Mouse (Mus musculus) hindbrain, embryonic 10.5 days (tissue): ENCODE results near the gene Card11. TPM values are rescaled to one million over a fixed set of nuclear protein-coding genes. Genes with fewer than 3 reads are reported as not detected.

Experiments used
- DNase-seq: peaks from one replicate; pipeline ENCODE4 v3.0.0-alpha.2; 2017; ENCODE audit warnings: low spot score
- H3K27ac ChIP-seq: fragments of 300-500 bp; sonication (generic); 2 replicates; pipeline ENCODE4 v1.5.1; 2016; ENCODE audit warnings: mild to moderate bottlenecking, moderate library complexity
- H3K27me3 ChIP-seq: fragments of 300-500 bp; sonication (generic); 2 replicates; pipeline ENCODE4 v1.6.1; 2016; ENCODE audit warnings: mild to moderate bottlenecking; ENCODE audit not compliant: poor library complexity, insufficient read depth, severe bottlenecking
- H3K36me3 ChIP-seq: fragments of 300-500 bp; sonication (generic); 2 replicates; pipeline ENCODE4 v1.6.1; 2016; ENCODE audit warnings: mild to moderate bottlenecking, moderate library complexity
- H3K4me1 ChIP-seq: fragments of 300-500 bp; sonication (generic); replicated peaks from 2 replicates; pipeline ENCODE4 v1.6.1; 2016; ENCODE audit warnings: mild to moderate bottlenecking
- H3K4me3 ChIP-seq: fragments of 300-500 bp; sonication (generic); 2 replicates; pipeline ENCODE4 v1.5.1; 2016; ENCODE audit warnings: mild to moderate bottlenecking, moderate library complexity
- H3K9me3 ChIP-seq: fragments of 300-500 bp; sonication (generic); 2 replicates; pipeline ENCODE4 v1.6.1; 2016; ENCODE audit warnings: mild to moderate bottlenecking, moderate library complexity
- WGBS: fragments of 180-500 bp; shearing (Covaris S2); methylation state at CpG from one replicate; pipeline ENCODE4 v1.1.7; 2016; 5-methylcytosine and 5-hydroxymethylcytosine counted together
- polyA plus RNA-seq: library from polyadenylated mRNA; unstranded; fragments of >200 nt; fragmentation: Nextera tagmentation; extraction: Ambion mirVana; gene quantifications from 2 replicates; pipeline ENCODE4 v1.2.1, GENCODE M21; 2016

The Card11 gene
- polyA plus RNA-seq, 1 experiment from 2014 or later = 0.05 TPM

DNA sequence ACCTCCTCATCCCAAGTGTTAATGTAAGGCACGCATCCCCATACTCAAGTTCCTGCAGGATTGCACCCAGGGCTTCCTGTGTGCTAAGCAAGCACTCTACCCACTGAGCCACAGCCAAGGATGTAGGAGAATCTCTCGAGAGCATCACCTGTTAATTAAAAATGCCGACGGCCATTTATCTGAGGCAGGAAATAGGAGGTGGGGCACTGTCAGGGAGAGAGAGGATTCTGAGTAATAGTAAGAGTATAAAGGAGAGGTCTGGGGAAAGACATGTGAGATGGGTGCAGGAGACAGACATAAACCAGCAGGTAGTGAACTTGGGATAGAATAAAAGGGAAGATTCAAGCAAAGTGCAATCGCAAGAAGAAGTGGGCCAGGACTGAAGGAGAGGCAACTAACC lies 19.6 kb downstream of the Card11 start:
- Histone ChIP-seq H3K4me3 (no peak overlapping the region), H3K9me3 (0 out of 2 replicates have a peak, but pooled peaks cover 6% of the 10 kb centered on the region), H3K36me3 (no peaks in the 10 kb centered on the region), H3K4me1 (peaks cover 9% of the 10 kb centered on the region; the same call in 1 of the 2 replicates), H3K27me3 (no peaks in the 10 kb centered on the region), H3K27ac (no peak overlapping the region)
- DNase-seq = no peak
- 85% methylated on average over 5 of the region's 5 CpGs for WGBS

DNA sequence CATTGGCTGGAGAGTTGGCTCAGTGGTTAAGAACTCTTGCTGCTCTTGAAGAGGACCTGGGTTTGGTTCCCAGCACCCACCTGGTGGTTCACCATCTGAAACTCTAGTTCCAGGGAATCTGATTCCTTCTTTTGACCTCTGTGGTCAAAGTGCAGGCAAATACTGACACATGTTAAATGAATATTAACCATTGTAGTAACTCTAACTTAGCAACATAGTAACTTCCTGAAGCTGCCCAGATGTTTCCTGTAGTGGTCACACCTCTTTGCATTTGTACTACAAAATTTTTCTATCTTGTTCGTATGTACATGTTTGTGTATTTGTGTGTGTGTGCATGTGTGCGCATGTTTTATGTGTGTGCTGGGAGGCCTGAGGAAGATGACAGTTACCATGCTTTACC lies 20.3 kb downstream of the Card11 start:
- WGBS = 98% methylated on average over 2 of the region's 2 CpGs
- Histone ChIP-seq H3K4me3 (no peak overlapping the region), H3K36me3 (no peaks in the 10 kb centered on the region), H3K4me1 (peaks cover 9% of the 10 kb centered on the region; the same call in 1 of the 2 replicates), H3K27ac (no peak overlapping the region), H3K27me3 (no peaks in the 10 kb centered on the region), H3K9me3 (0 out of 2 replicates have a peak, but pooled peaks cover 6% of the 10 kb centered on the region)
- DNase-seq = no peak

GRCm38 (mm10) chr5:140962945-140963344 lies 37.4 kb downstream of the Card11 start:
- Histone ChIP-seq H3K36me3 (no peaks in the 10 kb centered on the region), H3K27me3 (no peaks in the 10 kb centered on the region), H3K27ac (no peak overlapping the region), H3K4me1 (no peaks in the 10 kb centered on the region), H3K4me3 (no peak overlapping the region), H3K9me3 (no peaks in the 10 kb centered on the region)
- DNase-seq = peak; percentile 48
- 40% methylated on average over 9 of the region's 9 CpGs for WGBS

DNA sequence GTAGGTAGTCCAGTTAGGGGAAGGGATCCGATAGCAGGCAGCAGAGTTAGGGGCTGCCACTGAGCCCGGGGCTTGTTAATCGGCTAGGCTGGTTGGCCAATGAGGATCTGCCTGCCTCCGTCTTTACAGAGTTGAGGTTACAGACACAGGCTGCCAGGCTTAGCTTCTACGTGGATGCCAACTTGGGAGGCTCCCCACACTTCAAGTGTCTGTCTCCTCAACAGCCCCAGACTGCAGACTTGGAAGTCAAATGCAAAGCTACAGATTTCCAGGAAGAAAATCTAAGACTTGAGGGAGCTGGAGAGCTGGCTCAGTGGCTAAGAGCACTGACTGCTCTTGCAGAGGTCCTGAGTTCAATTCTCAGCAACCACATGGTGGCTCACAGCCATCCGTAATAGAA lies 39.6 kb downstream of the Card11 start:
- Histone ChIP-seq H3K36me3 (no peaks in the 10 kb centered on the region), H3K4me1 (no peaks in the 10 kb centered on the region), H3K9me3 (no peaks in the 10 kb centered on the region), H3K27me3 (no peaks in the 10 kb centered on the region), H3K27ac (no peak overlapping the region), H3K4me3 (no peak overlapping the region)
- no peak for DNase-seq
- WGBS = 82% methylated on average over 6 of the region's 6 CpGs

DNA sequence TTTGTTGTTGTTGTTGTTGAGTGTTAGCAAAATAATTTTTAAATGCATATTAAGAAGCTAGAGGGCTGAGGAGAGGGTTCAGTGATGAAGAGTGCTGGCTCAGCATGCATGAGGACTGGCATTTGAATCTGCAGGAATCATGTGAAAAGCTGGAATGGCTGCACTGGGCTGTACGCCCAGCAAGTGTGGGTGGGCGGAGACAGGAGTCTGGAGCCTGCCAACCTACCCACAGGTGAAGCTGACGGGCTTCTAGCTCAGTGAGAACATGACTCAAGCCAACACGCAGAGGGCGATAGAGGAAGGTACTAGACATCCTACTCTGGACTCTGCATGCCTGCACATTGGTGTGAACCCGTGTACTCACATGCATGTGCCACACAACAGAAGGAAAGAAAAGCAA lies 41.2 kb downstream of the Card11 start:
- 81% methylated on average over 6 of the region's 6 CpGs for WGBS
- no peak for DNase-seq

DNA sequence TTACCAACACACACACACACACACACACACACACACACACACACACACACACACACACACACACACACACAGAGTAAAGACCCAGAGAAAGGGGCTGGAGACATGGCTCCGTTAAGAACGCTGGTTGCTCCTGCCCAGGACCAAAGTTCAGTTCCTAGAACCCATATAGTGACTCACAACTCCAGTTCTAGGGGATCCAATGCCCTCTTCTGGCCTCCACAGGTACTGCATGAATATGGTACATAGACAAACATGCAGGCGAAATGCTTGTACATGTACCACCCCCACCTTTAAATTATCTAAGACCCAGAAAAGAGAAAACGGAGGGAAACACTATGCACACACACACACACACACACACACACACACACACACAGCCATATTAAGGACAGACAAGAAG lies 43.3 kb downstream of the Card11 start:
- Histone ChIP-seq H3K4me3 (no peak overlapping the region), H3K9me3 (no peaks in the 10 kb centered on the region), H3K4me1 (no peaks in the 10 kb centered on the region), H3K36me3 (no peaks in the 10 kb centered on the region), H3K27me3 (no peaks in the 10 kb centered on the region), H3K27ac (no peak overlapping the region)
- no peak for DNase-seq
- 93% methylated on average over 4 of the region's 4 CpGs for WGBS

More for the DNA sequence above, 41.2 kb downstream of the Card11 start:
- no peaks in the 10 kb centered on the region for H3K36me3 ChIP-seq
- H3K4me3 ChIP-seq = no peak overlapping the region
- H3K27me3 ChIP-seq = no peaks in the 10 kb centered on the region
- H3K9me3 ChIP-seq = no peaks in the 10 kb centered on the region
- H3K27ac ChIP-seq = no peak overlapping the region
- no peaks in the 10 kb centered on the region for H3K4me1 ChIP-seq

- Histone ChIP-seq H3K4me1 (no peaks in the 10 kb centered on the region), H3K4me3 (no peak overlapping the region), H3K36me3 (no peaks in the 10 kb centered on the region), H3K9me3 (no peaks in the 10 kb centered on the region), H3K27me3 (no peaks in the 10 kb centered on the region), H3K27ac (no peak overlapping the region)
- 95% methylated on average over 1 of the region's 1 CpGs for whole genome bisulfite sequencing
- no peak for DNase-seq
Observed at GRCm38 (mm10) chr5:140955666-140956065, 44.7 kb downstream of the Card11 start.

- WGBS = 88% methylated on average over 5 of the region's 5 CpGs
- no peaks in the 10 kb centered on the region; the same call in 1 of the 2 replicates for H3K4me1 ChIP-seq
- H3K36me3 ChIP-seq = no peaks in the 10 kb centered on the region
- H3K4me3 ChIP-seq = no peak overlapping the region
- no peak overlapping the region for H3K27ac ChIP-seq
- DNase-seq = no peak
- 0 out of 2 replicates have a peak, but pooled peaks cover 4% of the 10 kb centered on the region for H3K9me3 ChIP-seq
- no peaks in the 10 kb centered on the region for H3K27me3 ChIP-seq
Observed at GRCm38 (mm10) chr5:140951801-140952200, 48.6 kb downstream of the Card11 start.

DNA sequence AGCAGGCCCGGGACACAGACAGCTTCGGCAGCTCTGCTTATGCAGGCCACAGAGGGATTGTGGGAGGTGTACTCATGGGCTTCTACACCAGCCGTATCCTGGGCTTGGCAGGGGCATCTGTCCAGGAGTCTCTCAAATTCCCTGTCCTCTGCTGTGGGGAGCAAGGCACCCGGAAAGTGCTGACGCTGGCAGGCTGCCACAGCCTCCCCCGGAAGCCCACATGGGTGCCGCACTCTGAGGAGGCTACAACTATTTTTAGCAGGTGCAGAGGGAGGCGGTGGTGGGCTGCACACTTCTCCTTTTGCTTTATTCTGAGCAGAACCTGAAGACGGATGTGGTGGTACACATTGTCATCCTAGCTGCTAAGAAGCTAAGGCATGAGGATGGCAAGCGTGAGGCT lies 52.4 kb downstream of the Card11 start:
- DNase-seq = no peak
- WGBS = 83% methylated on average over 10 of the region's 10 CpGs

DNA sequence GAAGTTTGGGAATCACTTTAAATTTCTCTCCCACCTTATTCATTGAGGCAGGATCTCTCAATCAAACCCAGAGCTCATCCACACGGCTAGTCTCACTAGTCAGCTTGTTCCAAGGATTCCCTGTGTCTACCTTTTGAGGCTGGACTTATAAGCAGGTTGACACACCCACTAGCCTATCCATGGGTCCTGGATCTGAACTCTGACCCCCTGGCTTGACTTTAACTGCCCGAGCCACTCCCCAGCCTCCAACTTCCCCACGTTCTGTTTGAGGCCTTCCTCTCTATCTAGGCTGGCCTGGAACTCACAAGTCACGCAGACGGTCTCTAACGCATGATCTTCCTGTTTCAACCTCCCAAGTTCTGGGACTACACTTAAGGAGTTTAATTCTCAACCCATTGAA lies 54.3 kb downstream of the Card11 start:
- no peaks in the 10 kb centered on the region for H3K36me3 ChIP-seq
- DNase-seq = no peak
- H3K9me3 ChIP-seq = 0 out of 2 replicates have a peak, but pooled peaks cover 4% of the 10 kb centered on the region
- H3K4me1 ChIP-seq = no peaks in the 10 kb centered on the region; the same call in 1 of the 2 replicates
- H3K27ac ChIP-seq = no peak overlapping the region
- no peaks in the 10 kb centered on the region for H3K27me3 ChIP-seq
- WGBS = 88% methylated on average over 6 of the region's 6 CpGs
- no peak overlapping the region for H3K4me3 ChIP-seq

More for the DNA sequence above, 52.4 kb downstream of the Card11 start:
- no peak overlapping the region for H3K27ac ChIP-seq
- H3K27me3 ChIP-seq = no peaks in the 10 kb centered on the region
- no peaks in the 10 kb centered on the region for H3K36me3 ChIP-seq
- no peaks in the 10 kb centered on the region; the same call in 1 of the 2 replicates for H3K4me1 ChIP-seq
- no peak overlapping the region for H3K4me3 ChIP-seq
- 0 out of 2 replicates have a peak, but pooled peaks cover 4% of the 10 kb centered on the region for H3K9me3 ChIP-seq

DNA sequence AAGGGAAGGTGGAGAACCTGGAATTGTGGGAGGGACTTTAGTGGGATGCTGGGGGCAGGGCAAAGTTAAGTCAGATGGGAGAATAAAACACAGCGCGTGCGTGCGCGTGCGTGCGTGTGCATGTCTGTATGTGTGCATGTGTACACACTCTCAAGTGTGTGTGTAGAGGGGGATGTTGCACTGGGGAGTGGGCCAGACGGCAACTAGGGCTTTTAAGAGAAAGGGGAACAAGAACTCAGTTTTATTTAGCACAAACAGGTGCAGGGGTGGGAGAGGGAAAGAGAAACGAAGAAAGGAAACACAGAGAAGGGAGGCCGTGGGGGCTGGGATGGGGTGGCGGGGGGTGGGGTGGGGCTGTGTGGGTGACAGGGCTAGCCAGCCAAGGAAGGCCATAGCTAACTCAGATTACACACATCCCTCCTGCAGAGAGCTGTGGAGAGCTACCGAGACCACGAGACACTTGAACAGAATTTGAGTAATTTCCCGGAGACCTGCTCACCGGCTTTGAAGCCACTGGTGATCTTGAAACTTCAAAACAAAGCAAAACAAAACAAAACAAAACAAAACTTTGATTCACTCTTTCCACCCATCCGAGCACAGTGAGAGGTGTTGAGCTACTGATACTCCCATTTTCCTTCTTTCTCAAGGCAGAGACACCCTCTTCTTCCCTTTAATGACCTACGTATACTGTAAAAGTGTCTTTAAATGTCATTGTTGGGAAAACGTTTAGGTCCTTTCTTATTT lies 55.8 kb downstream of the Card11 start:
- H3K4me1 ChIP-seq = peaks cover 9% of the 10 kb centered on the region
- H3K9me3 ChIP-seq = no peaks in the 10 kb centered on the region
- H3K4me3 ChIP-seq = no peak overlapping the region
- no peaks in the 10 kb centered on the region for H3K36me3 ChIP-seq
- no peaks in the 10 kb centered on the region for H3K27me3 ChIP-seq
- DNase-seq = no peak
- 78% methylated on average over 18 of the region's 18 CpGs for WGBS
- no peak overlapping the region for H3K27ac ChIP-seq

DNA sequence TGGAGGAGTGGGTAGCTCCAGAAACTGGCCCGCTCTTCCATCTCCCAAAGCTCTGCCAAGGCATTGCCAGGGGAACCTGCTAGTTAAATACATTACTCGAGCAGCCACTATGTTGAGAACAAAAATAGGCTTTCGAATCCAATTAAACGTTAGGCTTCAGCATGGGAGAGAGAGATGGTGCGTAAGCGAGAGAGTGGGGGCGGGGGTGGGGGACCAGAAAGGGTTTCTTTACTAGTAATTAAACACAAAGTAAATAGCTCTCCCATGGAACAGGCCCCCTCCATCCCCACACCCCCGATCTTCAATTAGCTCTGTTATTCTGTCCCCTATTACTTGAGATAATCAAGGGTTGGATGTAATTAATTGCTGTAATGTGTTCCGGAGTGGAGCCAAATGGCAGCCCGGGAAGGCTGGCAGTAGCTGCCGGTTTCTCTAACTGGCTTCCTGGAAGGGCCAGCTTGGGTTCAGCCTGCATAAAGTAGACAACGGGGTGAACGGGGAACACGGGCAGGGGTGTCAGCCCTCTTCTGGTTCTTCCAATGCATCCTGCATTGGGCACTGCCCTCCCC lies 59.4 kb downstream of the Card11 start:
- Histone ChIP-seq H3K4me1 (peaks cover 9% of the 10 kb centered on the region), H3K36me3 (no peaks in the 10 kb centered on the region), H3K27me3 (no peaks in the 10 kb centered on the region), H3K27ac (no peak overlapping the region), H3K9me3 (no peaks in the 10 kb centered on the region), H3K4me3 (no peak overlapping the region)
- 83% methylated on average over 14 of the region's 14 CpGs for WGBS
- DNase-seq = no peak

GRCm38 (mm10) chr5:140940257-140940922 lies 60.0 kb downstream of the Card11 start:
- H3K4me3 ChIP-seq = no peak overlapping the region
- H3K4me1 ChIP-seq = peaks cover 9% of the 10 kb centered on the region
- no peak for DNase-seq
- no peaks in the 10 kb centered on the region for H3K9me3 ChIP-seq
- no peaks in the 10 kb centered on the region for H3K27me3 ChIP-seq
- H3K27ac ChIP-seq = no peak overlapping the region
- H3K36me3 ChIP-seq = no peaks in the 10 kb centered on the region
- WGBS = 66% methylated on average over 5 of the region's 5 CpGs
